Mouse (Mus musculus) hindbrain, embryonic 16.5 days (tissue): ENCODE results near the gene Gpr153. TPM values are rescaled to one million over a fixed set of nuclear protein-coding genes. Genes with fewer than 3 reads are reported as not detected.

ENCODE experiments used
- ATAC-seq: fragments of 200-750 bp; cut with Nextera tagmentation; 2 replicates; pipeline ENCODE4 v1.8.0; 2017; ENCODE audit warnings: moderate TSS enrichment, moderate library complexity
- H3K27ac ChIP-seq: fragments of 300-500 bp; sonication (generic); 2 replicates; pipeline ENCODE4 v1.5.1; 2014; ENCODE audit warnings: low read depth, mild to moderate bottlenecking, control low read depth, low read length, moderate library complexity
- H3K27me3 ChIP-seq: fragments of 300-500 bp; sonication (generic); replicated peaks from 2 replicates; pipeline ENCODE4 v1.6.1; 2014; ENCODE audit warnings: low read length; ENCODE audit not compliant: control insufficient read depth, insufficient read depth
- H3K36me3 ChIP-seq: fragments of 300-500 bp; sonication (generic); 2 replicates; pipeline ENCODE4 v1.6.1; 2014; ENCODE audit warnings: mild to moderate bottlenecking, low read length, moderate library complexity, mixed read lengths; ENCODE audit not compliant: control insufficient read depth, insufficient read depth
- H3K4me1 ChIP-seq: fragments of 300-500 bp; sonication (generic); 2 replicates; pipeline ENCODE4 v1.6.1; 2014; ENCODE audit warnings: low read depth, low read length; ENCODE audit not compliant: control insufficient read depth, insufficient read depth
- H3K4me2 ChIP-seq: fragments of 300-500 bp; sonication (generic); 2 replicates; pipeline ENCODE4 v1.6.1; 2014; ENCODE audit warnings: mild to moderate bottlenecking, low read length, control low read depth, moderate library complexity
- H3K4me3 ChIP-seq: fragments of 300-500 bp; sonication (generic); 2 replicates; pipeline ENCODE4 v1.5.1; 2014; ENCODE audit warnings: mild to moderate bottlenecking, low read length, control low read depth, moderate library complexity
- H3K9ac ChIP-seq: fragments of 300-500 bp; sonication (generic); 2 replicates; pipeline ENCODE4 v1.6.1; 2014; ENCODE audit warnings: low read depth, mild to moderate bottlenecking, control low read depth, low read length, moderate library complexity
- H3K9me3 ChIP-seq: fragments of 300-500 bp; sonication (generic); 2 replicates; pipeline ENCODE4 v1.6.1; 2014; ENCODE audit warnings: mild to moderate bottlenecking, low read length, moderate library complexity; ENCODE audit not compliant: control insufficient read depth
- WGBS: fragments of 180-500 bp; shearing (Covaris S2); extraction: QIAGEN DNeasy Blood & Tissue Kit; methylation state at CpG from one replicate; pipeline ENCODE4 v1.1.7; 2014; 5-methylcytosine and 5-hydroxymethylcytosine counted together
- polyA plus RNA-seq: library from polyadenylated mRNA; unstranded; fragments of >200 nt; fragmentation: Nextera tagmentation; extraction: Ambion mirVana; gene quantifications from 2 replicates; pipeline ENCODE4 v1.2.1, GENCODE M21; 2015

The Gpr153 gene
- polyA plus RNA-seq, 1 experiment from 2014 or later = 15.5 TPM

DNA sequence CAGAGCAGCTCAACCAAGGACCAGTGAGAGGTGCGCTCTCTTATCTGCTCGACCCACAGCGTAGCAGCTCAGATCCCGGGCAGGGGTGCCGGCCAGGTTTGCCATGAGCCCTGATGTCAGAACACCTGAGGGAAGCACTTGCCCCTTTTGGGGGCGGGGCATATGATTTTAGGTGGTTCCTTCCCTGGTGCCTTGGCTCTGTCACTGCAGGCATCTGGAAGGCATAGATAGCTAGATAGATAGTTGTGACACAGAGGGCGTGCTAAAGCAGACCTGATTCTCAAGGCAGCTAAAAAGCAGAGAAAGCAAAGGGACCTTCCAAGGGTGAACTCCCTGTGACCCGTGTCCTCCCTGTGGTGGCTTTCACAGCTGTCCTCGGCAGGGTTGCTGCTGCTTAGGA lies 10.9 kb upstream of the Gpr153 start:
- H3K27ac ChIP-seq = no peak overlapping the region
- H3K4me3 ChIP-seq = no peak overlapping the region
- H3K4me1 ChIP-seq = peaks cover 24% of the 10 kb centered on the region
- no peaks in the 10 kb centered on the region for H3K9me3 ChIP-seq
- no peak overlapping the region for H3K9ac ChIP-seq
- H3K4me2 ChIP-seq = no peak overlapping the region
- WGBS = 65% methylated on average over 9 of the region's 9 CpGs
- no peak for ATAC-seq
- H3K36me3 ChIP-seq = peaks cover 7% of the 10 kb centered on the region
- H3K27me3 ChIP-seq = no peaks in the 10 kb centered on the region

DNA sequence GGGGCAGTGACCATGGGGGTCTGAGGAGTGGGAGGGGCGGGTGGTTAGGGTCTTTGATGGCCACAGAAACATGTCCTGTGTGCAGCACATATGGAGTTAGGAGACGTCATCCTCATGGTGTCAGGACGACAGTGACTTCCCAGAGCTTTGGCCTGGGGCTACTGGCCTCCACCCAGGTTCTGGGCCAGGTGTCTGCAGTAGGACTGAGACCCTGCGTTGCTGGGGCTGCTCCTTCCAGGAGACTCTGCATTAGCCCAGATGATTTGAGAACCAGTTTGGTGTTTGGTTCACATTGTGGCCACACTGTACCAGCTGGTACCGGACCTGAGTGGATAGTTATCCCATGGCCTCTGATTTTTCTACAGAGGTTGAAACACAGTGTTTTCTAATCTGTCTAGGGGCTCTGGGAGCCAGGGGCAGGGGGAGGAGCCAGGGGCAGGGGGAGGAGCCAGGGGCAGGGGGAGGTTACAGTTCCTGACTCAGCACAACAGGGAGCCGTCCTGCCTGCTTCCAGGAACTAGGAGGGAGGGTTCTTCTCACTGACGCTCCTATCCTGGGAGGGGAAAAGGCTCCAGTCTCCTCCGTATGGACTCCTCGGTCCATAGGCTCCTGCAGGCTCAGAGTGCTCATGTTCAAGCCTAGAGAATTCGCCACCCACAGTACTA lies 10.4 kb upstream of the Gpr153 start:
- Histone ChIP-seq H3K9ac (no peak overlapping the region), H3K27ac (no peak overlapping the region; the same call in 1 of the 2 replicates), H3K4me2 (no peak overlapping the region; the same call in 1 of the 2 replicates), H3K27me3 (no peaks in the 10 kb centered on the region), H3K4me3 (no peak overlapping the region), H3K36me3 (peaks cover 7% of the 10 kb centered on the region), H3K4me1 (peaks cover 24% of the 10 kb centered on the region), H3K9me3 (no peaks in the 10 kb centered on the region)
- WGBS = 32% methylated on average over 10 of the region's 10 CpGs
- no peak for ATAC-seq

GRCm38 (mm10) chr4:152264177-152264530 lies 9.9 kb upstream of the Gpr153 start:
- Histone ChIP-seq H3K4me1 (peaks cover 24% of the 10 kb centered on the region), H3K4me2 (no peak overlapping the region; the same call in 1 of the 2 replicates), H3K27me3 (no peaks in the 10 kb centered on the region), H3K9me3 (no peaks in the 10 kb centered on the region), H3K4me3 (no peak overlapping the region), H3K27ac (peak overlapping the region; percentile 29; the same call in 1 of the 2 replicates), H3K9ac (no peak overlapping the region), H3K36me3 (peaks cover 7% of the 10 kb centered on the region)
- ATAC-seq = no peak
- 48% methylated on average over 4 of the region's 4 CpGs for WGBS

DNA sequence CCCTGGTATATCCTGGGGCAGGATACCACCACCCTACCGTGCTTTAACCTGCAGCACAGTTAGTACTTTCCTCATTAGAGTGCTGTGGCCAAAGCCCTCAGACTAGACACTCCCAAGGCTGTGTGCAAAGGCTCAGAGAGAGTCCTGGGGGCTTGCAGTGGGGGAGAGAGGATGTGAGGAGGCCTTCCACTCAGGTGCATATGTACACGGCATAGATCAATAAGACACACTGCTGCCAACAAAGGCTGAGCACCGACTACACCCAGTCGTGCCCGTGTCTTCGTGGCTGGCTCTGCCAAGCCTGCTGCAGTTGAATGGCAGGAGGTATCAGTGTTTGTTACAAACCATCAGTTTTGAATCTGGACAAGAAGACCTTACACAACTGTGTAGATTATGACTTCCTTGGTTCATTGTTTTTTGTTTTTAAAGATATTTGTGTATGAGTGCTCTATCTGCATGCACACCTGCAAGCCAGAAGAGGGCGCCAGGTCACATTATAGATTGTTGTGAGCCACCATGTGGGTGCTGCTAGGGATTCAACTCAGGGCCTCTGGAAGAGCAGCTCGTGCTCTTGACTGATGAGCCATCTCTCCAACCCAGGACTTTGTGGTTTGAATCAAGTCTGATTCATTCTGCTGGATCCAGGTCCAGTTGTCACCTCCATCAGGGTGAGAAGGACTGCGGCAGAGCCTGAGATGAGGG lies 9.0 kb upstream of the Gpr153 start:
- WGBS = 86% methylated on average over 9 of the region's 9 CpGs
- no peak for ATAC-seq
- Histone ChIP-seq H3K9me3 (no peaks in the 10 kb centered on the region), H3K9ac (no peak overlapping the region), H3K4me3 (no peak overlapping the region), H3K27me3 (no peaks in the 10 kb centered on the region), H3K27ac (no peak overlapping the region), H3K36me3 (peaks cover 6% of the 10 kb centered on the region), H3K4me1 (peaks cover 24% of the 10 kb centered on the region), H3K4me2 (no peak overlapping the region)

DNA sequence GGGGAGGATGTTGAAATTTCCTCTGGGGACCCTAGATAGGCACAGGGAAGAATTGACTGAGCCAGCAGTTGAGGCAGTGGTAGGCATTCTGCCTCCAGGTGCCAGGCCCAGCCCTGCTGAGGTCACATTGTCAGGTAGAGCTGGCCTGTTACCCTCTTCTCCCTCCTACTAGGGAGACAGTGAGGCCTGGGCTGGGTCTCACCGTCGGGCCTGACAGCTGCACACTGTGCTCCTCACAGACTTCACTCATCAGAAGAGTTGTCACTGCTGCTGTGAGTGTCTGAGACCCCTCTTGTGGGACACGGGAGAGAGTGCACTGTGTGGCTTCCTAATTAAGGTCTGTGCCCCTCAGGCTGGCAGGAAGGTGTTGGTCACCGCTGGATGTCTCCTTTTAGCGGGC lies 8.2 kb upstream of the Gpr153 start:
- Histone ChIP-seq H3K9ac (no peak overlapping the region), H3K4me1 (peaks cover 24% of the 10 kb centered on the region), H3K27ac (peak overlapping the region; percentile 56; the same call in 1 of the 2 replicates)

GRCm38 (mm10) chr4:152266236-152266895 lies 7.7 kb upstream of the Gpr153 start:
- peaks cover 24% of the 10 kb centered on the region for H3K4me1 ChIP-seq
- WGBS = 41% methylated on average over 10 of the region's 10 CpGs
- H3K27ac ChIP-seq = peak overlapping the region; percentile 46; the same call in 1 of the 2 replicates

More for the DNA sequence above, 8.2 kb upstream of the Gpr153 start:
- Histone ChIP-seq H3K9me3 (no peaks in the 10 kb centered on the region), H3K36me3 (peaks cover 2% of the 10 kb centered on the region), H3K4me2 (no peak overlapping the region), H3K27me3 (no peaks in the 10 kb centered on the region), H3K4me3 (no peak overlapping the region)
- ATAC-seq = no peak
- WGBS = 26% methylated on average over 5 of the region's 5 CpGs

GRCm38 (mm10) chr4:152267748-152268369 lies 6.2 kb upstream of the Gpr153 start:
- Histone ChIP-seq H3K9me3 (no peaks in the 10 kb centered on the region), H3K4me1 (peaks cover 21% of the 10 kb centered on the region), H3K27ac (no peak overlapping the region; the same call in 1 of the 2 replicates), H3K4me2 (no peak overlapping the region), H3K4me3 (no peak overlapping the region), H3K27me3 (peaks cover 2% of the 10 kb centered on the region; the same call in 1 of the 2 replicates), H3K36me3 (peaks cover 9% of the 10 kb centered on the region), H3K9ac (no peak overlapping the region)
- 0 out of 2 replicates have a peak, but pooled peaks have one; percentile 41 for ATAC-seq
- WGBS = 50% methylated on average over 13 of the region's 13 CpGs

More at GRCm38 (mm10) chr4:152266236-152266895, 7.7 kb upstream of the Gpr153 start:
- H3K27me3 ChIP-seq = no peaks in the 10 kb centered on the region
- no peak overlapping the region for H3K4me2 ChIP-seq
- H3K4me3 ChIP-seq = no peak overlapping the region
- H3K9ac ChIP-seq = no peak overlapping the region
- ATAC-seq = no peak
- H3K36me3 ChIP-seq = peaks cover 2% of the 10 kb centered on the region
- no peaks in the 10 kb centered on the region for H3K9me3 ChIP-seq

DNA sequence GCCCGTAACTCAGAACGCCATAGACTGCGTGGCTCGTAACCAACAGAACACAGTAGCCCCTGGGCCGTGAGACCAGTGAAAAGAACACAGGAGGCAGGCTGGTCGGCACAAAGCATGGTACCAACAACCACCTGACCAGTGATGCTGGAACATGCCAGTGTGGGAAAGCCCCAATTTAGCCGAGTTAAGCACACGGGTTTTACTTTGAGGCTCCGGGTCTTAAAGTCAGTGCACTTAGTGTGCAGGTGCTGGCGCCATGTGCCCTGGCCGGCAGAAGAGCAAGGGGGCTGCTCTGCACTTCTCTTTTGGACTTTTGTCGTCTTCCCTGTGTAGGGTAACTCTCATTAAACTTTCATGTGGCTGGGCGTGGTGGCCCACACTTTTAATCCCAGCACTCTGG lies 4.1 kb upstream of the Gpr153 start:
- no peak overlapping the region for H3K4me3 ChIP-seq
- peaks cover 2% of the 10 kb centered on the region; the same call in 1 of the 2 replicates for H3K27me3 ChIP-seq
- no peak overlapping the region for H3K4me2 ChIP-seq
- H3K4me1 ChIP-seq = peaks cover 27% of the 10 kb centered on the region
- H3K9ac ChIP-seq = no peak overlapping the region
- no peak for ATAC-seq
- 90% methylated on average over 13 of the region's 13 CpGs for WGBS
- H3K36me3 ChIP-seq = peaks cover 6% of the 10 kb centered on the region
- no peaks in the 10 kb centered on the region for H3K9me3 ChIP-seq
- H3K27ac ChIP-seq = no peak overlapping the region
